Mouse (Mus musculus) E14TG2a.4 (cell line): ENCODE measurements around the gene Cdk15.
A peak's percentile ranks its signal among the peaks of the same experiment; 100 is the strongest.

Experiments used
- H3K27me3 ChIP-seq: 2 replicates; pipeline ENCODE4 v1.6.1; 2014; ENCODE audit warnings: low read length, control low read depth; ENCODE audit not compliant: insufficient read depth
- H3K36me3 ChIP-seq: 2 replicates; pipeline ENCODE4 v1.6.1; 2014; ENCODE audit warnings: low read length, control low read depth; ENCODE audit not compliant: insufficient read depth
- H3K4me1 ChIP-seq: replicated peaks from 2 replicates; pipeline ENCODE4 v1.6.1; 2014; ENCODE audit warnings: low read depth, low read length, control low read depth
- H3K4me3 ChIP-seq: replicated peaks from 2 replicates; pipeline ENCODE4 v1.5.1; 2014; ENCODE audit warnings: mild to moderate bottlenecking, low read length
- H3K9me3 ChIP-seq: 2 replicates; pipeline ENCODE4 v1.6.1; 2014; ENCODE audit warnings: low read length, control low read depth
- CTCF ChIP-seq: conservative IDR thresholded peaks from 2 replicates; pipeline ENCODE4 v1.5.1; 2014; ENCODE audit warnings: low read length
- NANOG ChIP-seq: IDR thresholded peaks from 2 replicates; pipeline ENCODE4 v1.6.1; 2014; ENCODE audit warnings: borderline replicate concordance, low read length, mixed read lengths
- POU5F1 ChIP-seq: IDR thresholded peaks from 2 replicates; pipeline ENCODE4 v1.6.1; 2014; ENCODE audit warnings: low read length, borderline replicate concordance

The Cdk15 gene

DNA sequence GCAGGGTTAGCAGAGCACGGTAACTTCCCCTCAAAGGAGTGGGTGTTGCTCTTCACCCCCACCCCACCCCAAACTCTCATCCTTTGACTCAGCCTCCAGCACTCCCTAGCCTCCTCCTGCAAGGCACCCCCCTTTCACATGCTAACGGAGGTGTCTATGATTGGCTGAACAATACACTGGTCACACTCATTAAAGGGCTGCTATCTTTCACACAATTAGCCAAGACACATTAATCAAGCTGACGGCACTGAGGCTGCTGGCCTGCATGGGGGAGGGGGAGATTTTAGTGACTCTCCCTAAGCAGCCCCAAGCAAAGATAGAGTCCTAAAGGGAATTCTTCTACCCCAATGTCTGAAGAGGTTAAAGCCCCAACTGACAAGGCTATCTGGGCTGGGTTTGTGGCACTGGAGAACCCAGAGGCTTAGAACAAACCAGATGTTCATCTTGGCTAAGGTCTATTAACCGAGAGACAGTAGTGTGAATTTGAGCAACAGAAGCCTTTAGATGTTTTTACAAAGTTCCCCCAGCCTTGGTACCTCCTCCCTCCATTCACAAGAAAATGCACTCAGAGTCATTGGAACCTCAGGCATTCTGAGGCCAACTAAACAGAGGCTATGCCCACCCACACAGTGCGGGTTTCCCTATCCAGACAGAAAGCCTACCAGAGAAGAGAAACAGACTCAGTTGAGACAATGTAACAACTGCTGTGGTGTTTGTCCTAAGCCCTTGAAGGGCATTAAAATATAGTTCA, 58.5 kb downstream of the Cdk15 start:
- Histone ChIP-seq H3K4me1 (peaks cover 31% of the 10 kb centered on the region), H3K27me3 (peaks cover 7% of the 10 kb centered on the region; the same call in 1 of the 2 replicates), H3K9me3 (no peaks in the 10 kb centered on the region), H3K36me3 (no peaks in the 10 kb centered on the region), H3K4me3 (no peak overlapping the region; the same call in 1 of the 2 replicates)
- TF ChIP-seq POU5F1 (no peak), CTCF (no peak), NANOG (no peak)

- TF ChIP-seq NANOG (no peak), CTCF (no peak), POU5F1 (no peak)
- Histone ChIP-seq H3K4me3 (no peak overlapping the region), H3K9me3 (no peaks in the 10 kb centered on the region), H3K27me3 (peaks cover 7% of the 10 kb centered on the region; the same call in 1 of the 2 replicates), H3K36me3 (no peaks in the 10 kb centered on the region), H3K4me1 (peaks cover 37% of the 10 kb centered on the region)
Measured at GRCm38 (mm10) chr1:59316031-59316385, 59.3 kb downstream of the Cdk15 start.

- Histone ChIP-seq H3K36me3 (no peaks in the 10 kb centered on the region), H3K4me1 (peaks cover 42% of the 10 kb centered on the region), H3K4me3 (no peak overlapping the region), H3K27me3 (peaks cover 7% of the 10 kb centered on the region; the same call in 1 of the 2 replicates), H3K9me3 (no peaks in the 10 kb centered on the region)
- no peak for TF ChIP-seq POU5F1
- peak; percentile 61 for TF ChIP-seq CTCF
Measured at GRCm38 (mm10) chr1:59316386-59317051, 59.8 kb downstream of the Cdk15 start.

DNA sequence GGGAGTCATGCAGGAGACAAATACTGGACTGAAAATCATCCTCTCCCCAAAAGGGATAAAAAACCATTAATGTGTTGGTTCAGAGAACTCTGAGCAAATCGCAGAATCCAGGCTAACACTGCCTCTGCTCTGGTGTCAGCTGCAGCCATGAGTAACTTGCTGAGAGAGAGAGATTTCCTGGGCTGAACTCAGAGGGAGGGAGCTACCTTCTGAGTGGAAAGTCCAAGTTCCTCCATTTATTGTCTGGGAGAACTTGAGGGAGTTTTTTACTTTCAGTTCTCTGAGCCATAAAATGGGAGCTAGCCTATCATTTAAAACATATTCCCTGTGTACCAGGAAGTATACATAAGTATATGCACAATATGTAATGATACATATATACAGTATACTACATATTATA, 60.7 kb downstream of the Cdk15 start:
- no peak overlapping the region for H3K4me3 ChIP-seq
- no peaks in the 10 kb centered on the region for H3K9me3 ChIP-seq
- peaks cover 4% of the 10 kb centered on the region; the same call in 1 of the 2 replicates for H3K27me3 ChIP-seq
- H3K36me3 ChIP-seq: no peaks in the 10 kb centered on the region
- TF ChIP-seq POU5F1 (no peak), CTCF (no peak), NANOG (no peak)
- H3K4me1 ChIP-seq: peaks cover 51% of the 10 kb centered on the region

DNA sequence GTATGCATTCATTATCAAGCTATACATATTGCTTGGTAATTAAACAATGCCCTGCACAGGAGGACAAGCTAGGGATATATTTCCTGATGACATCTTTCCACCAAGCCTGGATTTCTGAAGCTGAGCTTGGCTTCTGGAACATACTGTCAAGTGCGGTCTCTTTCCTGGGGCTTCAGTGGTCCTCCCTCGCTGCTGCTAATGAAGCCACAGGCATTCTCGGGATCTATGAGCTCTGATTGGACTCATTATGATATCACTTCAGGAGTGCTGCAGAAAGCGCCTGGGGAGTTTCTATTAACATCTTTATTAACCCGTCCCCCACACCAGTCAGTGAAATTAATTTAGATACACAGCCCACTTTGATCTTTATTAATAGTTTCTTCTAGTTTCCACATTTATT, 62.2 kb downstream of the Cdk15 start:
- H3K4me3 ChIP-seq: no peak overlapping the region
- H3K9me3 ChIP-seq: no peaks in the 10 kb centered on the region
- no peaks in the 10 kb centered on the region for H3K36me3 ChIP-seq
- H3K4me1 ChIP-seq: peaks cover 57% of the 10 kb centered on the region
- H3K27me3 ChIP-seq: no peaks in the 10 kb centered on the region
- TF ChIP-seq NANOG (no peak), POU5F1 (no peak), CTCF (no peak)

GRCm38 (mm10) chr1:59321076-59321879, 64.6 kb downstream of the Cdk15 start:
- Histone ChIP-seq H3K9me3 (no peaks in the 10 kb centered on the region), H3K4me3 (no peak overlapping the region), H3K4me1 (peaks cover 37% of the 10 kb centered on the region), H3K27me3 (no peaks in the 10 kb centered on the region), H3K36me3 (no peaks in the 10 kb centered on the region)
- TF ChIP-seq NANOG (no peak), CTCF (no peak), POU5F1 (no peak)

DNA sequence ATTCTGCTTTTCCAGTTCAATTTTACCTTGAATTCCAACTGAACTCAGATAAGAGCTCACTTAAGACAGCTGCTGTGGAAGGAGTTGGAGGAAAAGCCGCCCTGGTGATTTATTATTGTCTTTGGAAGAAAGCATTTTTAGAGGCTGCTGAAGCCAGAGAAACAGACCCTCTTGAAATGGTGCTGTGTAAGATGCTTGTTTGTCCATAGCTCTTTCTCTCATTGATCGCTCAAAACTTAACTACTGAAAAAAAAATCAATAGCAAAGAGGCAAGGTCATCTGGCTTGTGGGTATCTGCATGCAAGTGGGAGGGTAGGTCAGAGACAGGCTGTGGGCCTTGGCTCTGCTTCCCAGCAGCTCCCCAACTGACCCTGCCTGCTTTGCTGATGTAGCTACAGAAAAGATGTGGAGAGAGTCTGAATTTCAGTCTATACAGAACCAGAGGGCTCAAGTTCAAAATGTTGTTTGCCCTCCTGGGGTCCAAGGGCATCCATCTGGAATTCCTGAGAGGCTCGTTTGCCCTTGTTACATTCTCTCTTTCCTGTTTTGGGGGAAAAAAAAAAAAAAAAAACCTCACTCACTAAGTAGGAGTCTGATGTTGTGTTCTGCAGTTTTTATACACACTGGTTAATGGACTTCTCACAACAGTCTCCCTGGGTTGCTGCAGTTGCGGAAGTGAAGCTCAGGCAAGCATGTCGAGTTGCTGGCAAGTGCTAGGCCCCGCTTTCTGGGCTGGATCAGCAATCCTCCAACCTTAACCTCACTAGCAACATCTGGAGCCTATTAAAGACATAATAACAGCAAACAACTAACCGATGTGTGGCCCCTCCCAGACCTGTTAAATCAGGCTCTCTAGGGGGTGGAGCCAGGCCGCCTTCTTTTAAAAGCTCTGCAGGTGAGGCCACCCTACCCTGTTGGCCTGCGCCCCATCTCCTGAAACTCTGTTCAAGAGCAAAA, 65.5 kb downstream of the Cdk15 start:
- no peaks in the 10 kb centered on the region for H3K36me3 ChIP-seq
- TF ChIP-seq NANOG: no peak
- TF ChIP-seq POU5F1: no peak
- TF ChIP-seq CTCF: no peak
- H3K4me1 ChIP-seq: peaks cover 32% of the 10 kb centered on the region
- no peaks in the 10 kb centered on the region for H3K9me3 ChIP-seq
- H3K4me3 ChIP-seq: no peak overlapping the region
- H3K27me3 ChIP-seq: no peaks in the 10 kb centered on the region
